Mouse (Mus musculus): ENCODE measurements around the gene Aamdc.
A peak's percentile ranks its signal among the peaks of the same experiment; 100 is the strongest.

The Aamdc gene

GRCm38 (mm10) chr7:97514786-97515185 is 64.5 kb downstream of the Aamdc start:
- peak; percentile 67 for DNase-seq (ENCODE audit: low spot score)

DNA sequence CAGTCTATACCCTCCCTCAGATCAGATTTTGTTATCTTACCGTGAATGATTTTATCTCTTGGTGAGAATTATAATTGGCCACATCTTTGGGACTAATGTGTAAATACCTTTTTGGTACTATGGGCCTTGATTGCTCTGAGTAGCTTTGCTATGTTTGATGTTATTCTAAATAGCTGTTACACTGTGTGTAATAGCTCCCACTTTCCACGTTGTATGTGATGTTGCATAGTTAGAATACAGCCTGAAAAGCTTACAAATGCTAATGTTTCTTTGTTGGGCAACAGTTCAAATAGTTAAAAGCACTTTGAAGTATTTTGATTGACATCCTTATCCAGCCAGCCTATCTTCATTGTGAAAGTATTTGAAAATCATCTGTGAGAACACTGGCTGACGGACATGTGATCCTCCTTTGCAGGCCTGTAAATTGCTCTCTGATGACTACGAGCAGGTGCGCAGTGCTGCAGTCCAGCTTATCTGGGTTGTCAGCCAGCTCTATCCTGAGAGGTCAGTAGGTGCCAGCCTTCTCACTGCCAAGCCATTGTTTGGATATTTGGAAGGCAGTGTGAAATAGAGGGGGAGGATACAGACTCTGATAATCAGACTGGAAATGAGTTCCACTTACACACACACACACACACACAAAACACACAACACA is 78.6 kb downstream of the Aamdc start:
- DNase-seq (ENCODE audit: low spot score), result peak; percentile 30
